Mouse (Mus musculus): ENCODE results near the gene Krt8. TPM values are rescaled to one million over a fixed set of nuclear protein-coding genes. Genes with fewer than 3 reads are reported as not detected.

Krt8 gene
- polyA plus RNA-seq, 1 experiment from 2014 or later, result 16.2 TPM

Other genes with a start within 250 kb of the Krt8 start
- gene Krt72, start 218.0 kb downstream of the Krt8 start, polyA plus RNA-seq (2014; fragmentation: Nextera tagmentation; extraction: Ambion mirVana), result not detected in 2 replicates
- gene Krt73, start 202.1 kb downstream of the Krt8 start, polyA plus RNA-seq (2014; fragmentation: Nextera tagmentation; extraction: Ambion mirVana), result 0.12 TPM in 1 of 2 replicates, not detected in the other
- not detected in 2 replicates for gene Krt2, start 186.3 kb downstream of the Krt8 start, polyA plus RNA-seq (2014; fragmentation: Nextera tagmentation; extraction: Ambion mirVana)
- 2.6 TPM in 2 replicates for gene Krt1, start 153.7 kb downstream of the Krt8 start, polyA plus RNA-seq (2014; fragmentation: Nextera tagmentation; extraction: Ambion mirVana)
- not detected in 2 replicates for gene Krt77, start 134.8 kb downstream of the Krt8 start, polyA plus RNA-seq (2014; fragmentation: Nextera tagmentation; extraction: Ambion mirVana)
- not detected in 2 replicates for gene Krt76, start 111.6 kb downstream of the Krt8 start, polyA plus RNA-seq (2014; fragmentation: Nextera tagmentation; extraction: Ambion mirVana)
- not detected in 2 replicates for gene Krt4, start 79.7 kb downstream of the Krt8 start, polyA plus RNA-seq (2014; fragmentation: Nextera tagmentation; extraction: Ambion mirVana)
- gene Krt79, start 64.2 kb downstream of the Krt8 start, polyA plus RNA-seq (2014; fragmentation: Nextera tagmentation; extraction: Ambion mirVana), result 0.12 TPM in 1 of 2 replicates, not detected in the other
- not detected in 2 replicates for gene Krt78, start 50.2 kb downstream of the Krt8 start, polyA plus RNA-seq (2014; fragmentation: Nextera tagmentation; extraction: Ambion mirVana)
- gene Krt18, start 23.7 kb upstream of the Krt8 start, polyA plus RNA-seq (2014; fragmentation: Nextera tagmentation; extraction: Ambion mirVana), result 12.0 and 13.6 TPM in 2 replicates
- 122 and 129 TPM in 2 replicates for gene Eif4b, start 69.3 kb upstream of the Krt8 start, polyA plus RNA-seq (2014; fragmentation: Nextera tagmentation; extraction: Ambion mirVana)
- 8.8 and 10.5 TPM in 2 replicates for gene Tns2, start 95.9 kb upstream of the Krt8 start, polyA plus RNA-seq (2014; fragmentation: Nextera tagmentation; extraction: Ambion mirVana)
- 12.0 and 12.1 TPM in 2 replicates for gene Spryd3, start 131.8 kb upstream of the Krt8 start, polyA plus RNA-seq (2014; fragmentation: Nextera tagmentation; extraction: Ambion mirVana)
- 0.33 TPM in 1 of 2 replicates, not detected in the other for gene Igfbp6, start 139.9 kb upstream of the Krt8 start, polyA plus RNA-seq (2014; fragmentation: Nextera tagmentation; extraction: Ambion mirVana)
- not detected in 2 replicates for gene Soat2, start 146.0 kb upstream of the Krt8 start, polyA plus RNA-seq (2014; fragmentation: Nextera tagmentation; extraction: Ambion mirVana)
- gene Zfp740, start 198.8 kb upstream of the Krt8 start, polyA plus RNA-seq (2014; fragmentation: Nextera tagmentation; extraction: Ambion mirVana), result 79.8 and 80.7 TPM in 2 replicates
- gene Csad, start 200.2 kb upstream of the Krt8 start, polyA plus RNA-seq (2014; fragmentation: Nextera tagmentation; extraction: Ambion mirVana), result 38.2 and 39.2 TPM in 2 replicates
- gene Itgb7, start 227.5 kb upstream of the Krt8 start, polyA plus RNA-seq (2014; fragmentation: Nextera tagmentation; extraction: Ambion mirVana), result 0.76 and 1.1 TPM in 2 replicates